Mouse (Mus musculus) forebrain, embryonic 16.5 days (tissue): ENCODE data around the gene Entpd7. TPM values are rescaled to one million over a fixed set of nuclear protein-coding genes. Genes with fewer than 3 reads are reported as not detected.

Experiments
- ATAC-seq: fragments of 200-750 bp; cut with Nextera tagmentation; 2 replicates; pipeline ENCODE4 v1.8.0; 2017; ENCODE audit warnings: mild to moderate bottlenecking, moderate library complexity
- H3K27ac ChIP-seq: fragments of 300-500 bp; sonication (generic); 2 replicates; pipeline ENCODE4 v1.5.1; 2014; ENCODE audit warnings: low read length, control low read depth
- H3K27me3 ChIP-seq: fragments of 300-500 bp; sonication (generic); replicated peaks from 2 replicates; pipeline ENCODE4 v1.6.1; 2014; ENCODE audit warnings: low read length; ENCODE audit not compliant: control insufficient read depth, insufficient read depth
- H3K36me3 ChIP-seq: fragments of 300-500 bp; sonication (generic); 2 replicates; pipeline ENCODE4 v1.6.1; 2014; ENCODE audit not compliant: control insufficient read depth, insufficient read depth
- H3K4me1 ChIP-seq: fragments of 300-500 bp; sonication (generic); replicated peaks from 2 replicates; pipeline ENCODE4 v1.6.1; 2014; ENCODE audit warnings: low read length; ENCODE audit not compliant: control insufficient read depth, insufficient read depth
- H3K4me2 ChIP-seq: fragments of 300-500 bp; sonication (generic); 2 replicates; pipeline ENCODE4 v1.6.1; 2014; ENCODE audit warnings: mild to moderate bottlenecking, low read length, control low read depth
- H3K4me3 ChIP-seq: fragments of 300-500 bp; sonication (generic); replicated peaks from 2 replicates; pipeline ENCODE4 v1.5.1; 2014; ENCODE audit warnings: mild to moderate bottlenecking, low read length, control low read depth
- H3K9ac ChIP-seq: fragments of 300-500 bp; sonication (generic); replicated peaks from 2 replicates; pipeline ENCODE4 v1.6.1; 2014; ENCODE audit warnings: low read depth, low read length, control low read depth
- H3K9me3 ChIP-seq: fragments of 300-500 bp; sonication (generic); 2 replicates; pipeline ENCODE4 v1.6.1; 2016; ENCODE audit warnings: low read length; ENCODE audit not compliant: control insufficient read depth
- WGBS: fragments of 180-500 bp; shearing (Covaris S2); extraction: QIAGEN DNeasy Blood & Tissue Kit; methylation state at CpG from one replicate; pipeline ENCODE4 v1.1.7; 2014; 5-methylcytosine and 5-hydroxymethylcytosine counted together
- polyA plus RNA-seq: library from polyadenylated mRNA; unstranded; fragments of >200 nt; fragmentation: Nextera tagmentation; extraction: Ambion mirVana; gene quantifications from 2 replicates; pipeline ENCODE4 v1.2.1, GENCODE M21; 2015

Entpd7 gene
- polyA plus RNA-seq, 1 experiment from 2014 or later, result 9.6 TPM

DNA sequence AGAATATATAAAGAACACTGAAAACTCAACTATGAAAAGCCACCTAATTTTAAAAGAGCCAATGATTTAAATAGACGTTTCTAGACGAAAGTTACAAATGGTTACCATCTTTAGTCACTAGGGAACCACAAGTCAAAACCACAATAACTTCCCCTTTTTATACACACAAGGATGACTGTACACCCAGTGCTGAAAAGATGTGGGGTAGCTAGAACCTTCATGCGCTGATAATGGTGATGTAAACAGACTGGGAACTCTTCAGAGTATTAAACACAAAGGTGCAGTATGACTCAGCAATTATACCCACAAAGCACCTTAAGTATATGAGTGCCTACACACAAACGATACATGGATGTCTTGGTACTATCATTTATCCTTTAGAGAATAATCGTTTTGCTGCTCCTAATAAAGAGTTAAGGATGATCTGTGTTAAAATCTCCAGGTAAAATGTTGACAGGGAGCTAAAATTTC is 82.1 kb downstream of the Entpd7 start:
- Histone ChIP-seq H3K27ac (no peak overlapping the region), H3K36me3 (no peaks in the 10 kb centered on the region), H3K4me2 (no peak overlapping the region), H3K4me3 (no peak overlapping the region), H3K9ac (no peak overlapping the region), H3K27me3 (no peaks in the 10 kb centered on the region), H3K9me3 (no peaks in the 10 kb centered on the region), H3K4me1 (no peaks in the 10 kb centered on the region)
- WGBS, result 91% methylated on average over 5 of the region's 5 CpGs
- ATAC-seq, result no peak

DNA sequence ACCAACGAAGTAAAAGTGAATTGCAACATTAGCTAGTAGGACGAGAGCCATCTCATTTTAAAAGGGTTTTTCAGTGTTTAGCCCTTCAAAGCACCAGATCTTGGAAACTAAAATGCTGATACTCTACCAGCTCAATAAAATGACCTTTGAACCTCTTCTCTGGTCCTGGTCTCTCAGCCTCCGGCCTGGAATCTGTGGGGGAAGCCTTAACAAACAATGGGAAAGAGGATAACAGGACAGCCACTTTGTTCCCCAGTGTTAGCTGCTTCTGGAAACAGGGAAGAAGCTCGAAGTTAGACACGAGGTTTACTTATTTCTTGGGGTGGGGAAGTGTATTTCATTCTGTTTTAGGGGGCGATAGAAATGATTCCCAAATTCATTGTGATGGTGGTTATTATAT is 82.8 kb downstream of the Entpd7 start:
- Histone ChIP-seq H3K27me3 (no peaks in the 10 kb centered on the region), H3K4me2 (no peak overlapping the region), H3K27ac (no peak overlapping the region), H3K4me1 (no peaks in the 10 kb centered on the region), H3K36me3 (no peaks in the 10 kb centered on the region), H3K4me3 (no peak overlapping the region), H3K9ac (no peak overlapping the region), H3K9me3 (no peaks in the 10 kb centered on the region)
- ATAC-seq, result no peak
- WGBS, result 63% methylated on average over 6 of the region's 6 CpGs

DNA sequence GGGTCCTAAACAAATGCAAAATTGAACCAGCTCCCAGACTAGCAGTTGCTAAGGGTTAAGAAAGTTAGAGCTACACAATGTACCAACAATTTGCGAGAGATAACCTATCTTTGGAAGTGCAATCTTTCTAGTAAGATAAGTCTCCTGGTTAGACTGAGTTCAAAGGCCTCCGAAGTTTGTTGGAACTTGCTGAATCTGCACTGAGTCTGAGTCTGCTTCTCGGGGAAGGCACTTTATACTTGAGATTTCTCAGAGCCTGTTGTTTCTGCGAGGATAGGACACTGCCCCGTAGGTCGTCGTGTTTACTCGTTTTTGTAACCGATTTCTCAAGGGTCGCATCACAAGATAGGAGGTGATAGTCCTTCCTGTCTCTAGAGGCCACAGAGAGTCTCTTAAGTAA is 86.0 kb downstream of the Entpd7 start:
- Histone ChIP-seq H3K4me3 (no peak overlapping the region), H3K4me1 (no peaks in the 10 kb centered on the region), H3K4me2 (no peak overlapping the region), H3K9me3 (no peaks in the 10 kb centered on the region), H3K27me3 (no peaks in the 10 kb centered on the region), H3K9ac (no peak overlapping the region), H3K36me3 (no peaks in the 10 kb centered on the region), H3K27ac (no peak overlapping the region)
- 87% methylated on average over 10 of the region's 10 CpGs for WGBS
- no peak for ATAC-seq

DNA sequence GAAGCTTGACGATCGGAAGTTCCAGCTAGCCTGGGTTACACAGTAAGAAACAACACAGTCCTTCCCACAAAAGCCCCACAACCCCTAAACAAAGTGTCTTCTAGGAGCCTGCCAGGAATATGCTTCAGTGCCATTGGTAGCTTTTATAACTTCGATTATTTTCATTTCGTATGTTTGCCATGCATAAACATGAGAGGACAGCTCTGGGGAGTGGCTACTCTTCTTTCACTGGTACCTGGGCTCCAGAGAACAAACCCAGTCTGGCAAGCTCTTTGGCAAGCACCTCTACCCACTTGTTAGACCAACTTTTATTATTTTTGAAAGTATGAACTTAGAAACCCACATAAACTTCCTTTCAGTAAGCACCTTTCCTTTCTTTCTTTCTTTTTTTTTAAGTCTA is 87.1 kb downstream of the Entpd7 start:
- H3K4me1 ChIP-seq, result no peaks in the 10 kb centered on the region
- no peak overlapping the region for H3K9ac ChIP-seq
- H3K4me3 ChIP-seq, result no peak overlapping the region
- no peaks in the 10 kb centered on the region for H3K9me3 ChIP-seq
- ATAC-seq, result no peak
- no peak overlapping the region for H3K4me2 ChIP-seq
- H3K27me3 ChIP-seq, result no peaks in the 10 kb centered on the region
- H3K36me3 ChIP-seq, result no peaks in the 10 kb centered on the region
- WGBS, result 84% methylated on average over 4 of the region's 4 CpGs
- H3K27ac ChIP-seq, result no peak overlapping the region

DNA sequence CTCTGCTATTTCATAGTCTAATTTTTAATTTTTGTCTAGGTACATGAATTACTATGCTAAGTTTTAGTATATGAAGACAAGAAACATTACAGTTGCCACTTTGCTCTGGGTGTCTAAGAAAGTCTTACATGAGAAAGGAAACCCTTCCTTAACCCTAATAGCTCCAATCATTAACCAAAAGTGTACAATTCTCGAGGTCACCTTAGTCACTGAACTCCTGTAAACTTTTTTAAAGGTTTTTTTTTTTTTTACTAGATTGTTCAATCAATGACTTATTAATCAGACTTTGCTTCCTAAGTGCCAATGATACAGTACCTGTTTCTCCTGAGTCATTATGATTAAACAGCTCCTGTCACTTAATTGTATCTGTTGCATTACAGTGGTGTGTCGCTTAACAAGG is 87.8 kb downstream of the Entpd7 start:
- Histone ChIP-seq H3K4me2 (no peak overlapping the region), H3K36me3 (no peaks in the 10 kb centered on the region), H3K9ac (no peak overlapping the region), H3K27ac (no peak overlapping the region), H3K4me3 (no peak overlapping the region), H3K27me3 (no peaks in the 10 kb centered on the region), H3K4me1 (no peaks in the 10 kb centered on the region), H3K9me3 (no peaks in the 10 kb centered on the region)
- WGBS, result 75% methylated on average over 2 of the region's 2 CpGs
- ATAC-seq, result no peak

DNA sequence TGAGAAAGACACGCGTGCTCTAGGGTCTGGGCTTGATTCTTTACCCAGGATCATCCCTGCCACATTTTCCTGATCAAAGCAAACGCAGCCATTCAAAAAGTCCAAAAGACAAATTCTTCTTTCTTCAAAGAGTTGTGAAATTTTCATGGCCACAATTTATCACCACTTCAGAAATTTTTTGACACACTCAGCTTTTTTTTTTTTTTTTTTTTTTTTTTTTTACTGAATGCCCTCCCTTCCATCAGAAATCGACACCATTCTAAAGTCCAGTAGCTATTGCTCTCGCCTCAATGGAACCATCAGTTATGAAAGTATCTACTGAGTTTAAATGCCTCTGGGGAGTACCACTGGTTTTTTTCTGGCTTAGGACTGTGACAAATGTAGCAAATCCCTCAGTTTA is 90.9 kb downstream of the Entpd7 start:
- Histone ChIP-seq H3K4me3 (no peak overlapping the region), H3K27me3 (no peaks in the 10 kb centered on the region), H3K36me3 (no peaks in the 10 kb centered on the region), H3K4me1 (no peaks in the 10 kb centered on the region), H3K9ac (no peak overlapping the region), H3K27ac (no peak overlapping the region), H3K9me3 (no peaks in the 10 kb centered on the region), H3K4me2 (no peak overlapping the region)
- ATAC-seq, result no peak
- WGBS, result 91% methylated on average over 5 of the region's 5 CpGs

DNA sequence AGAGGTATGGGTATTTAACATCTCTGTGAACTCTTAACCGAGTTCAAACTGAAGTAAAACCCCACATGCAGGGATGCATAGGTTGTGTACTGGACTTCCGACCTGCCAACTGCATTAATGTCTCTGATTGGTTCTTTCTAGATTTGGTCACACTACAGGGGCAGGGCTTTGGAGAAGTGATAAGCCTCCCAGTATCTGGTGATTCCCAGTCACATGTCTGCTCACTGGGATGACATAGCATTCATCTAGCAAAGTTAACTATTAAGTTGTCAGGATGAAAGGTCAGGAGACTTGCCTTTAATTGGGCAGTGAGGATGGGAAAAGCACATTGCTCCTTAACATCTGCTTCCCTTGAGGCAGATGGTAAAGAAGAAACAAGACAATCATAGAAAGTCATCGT is 92.5 kb downstream of the Entpd7 start, which contains the start of gene Abcc2:
Gene Abcc2, plus strand, starts transcription at position 213 of the 400 bp plus-strand sequence.
- H3K4me2 ChIP-seq, result no peak within 1 kb of the TSS
- no peak within 1 kb of the TSS for H3K9ac ChIP-seq
- H3K4me3 ChIP-seq, result no peak within 1 kb of the TSS
- 89% methylated on average over 3 of the region's 3 CpGs for WGBS
- no peaks in the 10 kb centered on the region for H3K4me1 ChIP-seq
- no peaks in the 10 kb centered on the region for H3K36me3 ChIP-seq
- no peak for ATAC-seq
- no peak within 1 kb of the TSS for H3K27ac ChIP-seq
- no peaks in the 10 kb centered on the region for H3K9me3 ChIP-seq
- H3K27me3 ChIP-seq, result no peaks in the 10 kb centered on the region

Other genes with a start within 250 kb of the Entpd7 start
- gene Cnnm1, start 249.2 kb upstream of the Entpd7 start, polyA plus RNA-seq, result 1.8 and 2.1 TPM in 2 replicates
- 72.2 and 78.6 TPM in 2 replicates for gene Got1, start 165.1 kb upstream of the Entpd7 start, polyA plus RNA-seq
- 2.2 and 2.7 TPM in 2 replicates for gene Nkx2-3, start 77.3 kb upstream of the Entpd7 start, polyA plus RNA-seq
- 15.6 and 16.4 TPM in 2 replicates for gene Slc25a28, start 14.8 kb upstream of the Entpd7 start, polyA plus RNA-seq
- 6.5 and 7.8 TPM in 2 replicates for gene Cutc, start 63.3 kb downstream of the Entpd7 start, polyA plus RNA-seq
- 10.4 and 11.8 TPM in 2 replicates for gene Cox15, start 63.3 kb downstream of the Entpd7 start, polyA plus RNA-seq
- not detected in 2 replicates for gene Abcc2, start 92.5 kb downstream of the Entpd7 start, polyA plus RNA-seq